Mouse (Mus musculus) C2C12 (cell line): ENCODE results near the gene Rnf144a. TPM values are rescaled to one million over a fixed set of nuclear protein-coding genes. Genes with fewer than 3 reads are reported as not detected.

Experiments
- H3K27me3 ChIP-seq: one replicate; pipeline ENCODE4 v1.6.1; 2011; ENCODE audit not compliant: control insufficient read depth, insufficient read depth, insufficient read length
- H3K36me3 ChIP-seq: one replicate; pipeline ENCODE4 v1.6.1; 2011; ENCODE audit not compliant: control insufficient read depth, insufficient read depth
- H3K4me3 ChIP-seq: one replicate; pipeline ENCODE4 v1.5.1; 2011; ENCODE audit warnings: mild to moderate bottlenecking, control low read depth; ENCODE audit not compliant: poor library complexity, insufficient read depth, severe bottlenecking
- H3K79me2 ChIP-seq: one replicate; pipeline ENCODE4 v1.6.1; 2011; ENCODE audit not compliant: control insufficient read depth, insufficient read depth
- H3K79me3 ChIP-seq: one replicate; pipeline ENCODE4 v1.6.1; 2011; ENCODE audit warnings: low read depth, control low read depth
- H3ac ChIP-seq: one replicate; pipeline ENCODE3; 2011; ENCODE audit warnings: low read depth; ENCODE audit not compliant: control insufficient read depth, insufficient read length
- CEBPB ChIP-seq: IDR thresholded peaks from one replicate; pipeline ENCODE4 v1.6.1; 2011; ENCODE audit warnings: low read depth, mild to moderate bottlenecking, control low read depth, moderate library complexity
- CTCF ChIP-seq: IDR thresholded peaks from one replicate; pipeline ENCODE4 v1.5.1; 2011; ENCODE audit not compliant: control insufficient read depth, insufficient read depth, insufficient read length
- FOSL1 ChIP-seq: IDR thresholded peaks from one replicate; pipeline ENCODE4 v1.8.0; 2011; ENCODE audit warnings: mild to moderate bottlenecking, low read length; ENCODE audit not compliant: poor library complexity, insufficient read depth, severe bottlenecking
- MAX ChIP-seq: IDR thresholded peaks from one replicate; pipeline ENCODE4 v1.6.1; 2011; ENCODE audit warnings: mild to moderate bottlenecking, control low read depth
- MYOD1 ChIP-seq: IDR thresholded peaks from one replicate; pipeline ENCODE4 v1.6.1; 2011; ENCODE audit warnings: low read depth; ENCODE audit not compliant: control insufficient read depth, insufficient read length
- MYOG ChIP-seq: IDR thresholded peaks from one replicate; pipeline ENCODE4 v1.6.1; 2011; ENCODE audit not compliant: control insufficient read depth, insufficient read length; ENCODE audit errors: extremely low read depth
- USF1 ChIP-seq: IDR thresholded peaks from one replicate; pipeline ENCODE4 v1.6.1; 2011; ENCODE audit warnings: low read depth, mild to moderate bottlenecking, control low read depth, moderate library complexity
- polyA plus RNA-seq: library from polyadenylated mRNA; unstranded; fragments of >200 nt; fragmentation: generic; extraction: Trizol; gene quantifications from one replicate; pipeline ENCODE4 v1.2.1, GENCODE M21; 2012; ENCODE audit warnings: missing spikeins

The Rnf144a gene
- polyA plus RNA-seq, 1 experiment, result not detected

DNA sequence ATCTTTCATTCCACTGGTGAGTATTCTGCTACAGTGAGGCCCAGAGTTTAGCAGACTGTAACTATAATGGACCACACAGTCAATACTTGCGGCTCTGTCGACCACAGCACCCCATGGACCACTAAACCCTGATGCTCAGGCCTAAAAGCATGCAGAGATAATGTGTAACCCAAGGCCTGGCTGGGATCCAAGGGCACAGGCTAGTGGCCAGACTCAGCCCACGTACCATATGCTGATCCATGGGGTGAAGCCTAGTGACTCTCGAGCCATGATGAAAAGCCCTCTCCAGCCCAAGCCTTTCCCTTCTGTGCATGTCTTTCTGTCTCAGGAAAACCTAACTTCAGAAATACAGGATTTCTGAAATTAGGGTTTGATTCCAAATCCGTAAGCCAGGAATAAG lies 50.2 kb downstream of the Rnf144a start:
- H3ac ChIP-seq, result no peak overlapping the region
- no peaks in the 10 kb centered on the region for H3K27me3 ChIP-seq
- no peaks in the 10 kb centered on the region for H3K36me3 ChIP-seq
- H3K79me2 ChIP-seq, result no peaks in the 10 kb centered on the region
- H3K4me3 ChIP-seq, result no peak overlapping the region
- TF ChIP-seq CEBPB (no peak), MAX (no peak), CTCF (no peak), USF1 (no peak), MYOG (no peak), MYOD1 (no peak), FOSL1 (no peak)
- H3K79me3 ChIP-seq, result no peaks in the 10 kb centered on the region

DNA sequence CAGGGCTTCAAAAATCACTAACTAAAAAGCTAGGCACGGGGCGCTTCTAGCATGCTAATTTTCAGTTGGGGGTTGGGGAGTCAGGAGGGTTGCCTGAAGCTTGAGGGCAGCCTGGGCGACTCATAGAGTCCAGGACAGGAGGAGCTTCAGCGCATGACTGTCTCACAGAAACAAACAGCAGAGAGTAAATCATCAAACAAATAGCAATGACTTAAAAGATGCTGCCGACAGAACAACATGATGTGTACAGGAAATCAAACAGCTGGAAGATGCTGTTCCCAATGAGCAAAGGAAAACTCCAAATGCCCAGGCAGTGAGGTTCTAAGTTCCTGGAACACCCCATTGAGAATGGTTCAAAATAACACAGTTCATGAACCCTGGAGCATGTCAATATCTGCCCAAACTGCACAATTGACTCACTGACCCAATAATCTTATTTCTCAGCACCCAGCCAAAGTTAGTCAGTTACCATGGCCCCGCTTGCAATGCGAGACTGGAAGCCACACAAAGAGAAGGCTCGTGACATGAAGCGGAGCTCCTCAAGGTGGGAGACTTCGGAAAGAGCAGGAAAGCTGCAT lies 54.0 kb downstream of the Rnf144a start:
- no peak for TF ChIP-seq MAX
- Histone ChIP-seq H3ac (no peak overlapping the region), H3K79me3 (no peaks in the 10 kb centered on the region), H3K4me3 (no peak overlapping the region), H3K79me2 (no peaks in the 10 kb centered on the region), H3K36me3 (no peaks in the 10 kb centered on the region), H3K27me3 (no peaks in the 10 kb centered on the region)

DNA sequence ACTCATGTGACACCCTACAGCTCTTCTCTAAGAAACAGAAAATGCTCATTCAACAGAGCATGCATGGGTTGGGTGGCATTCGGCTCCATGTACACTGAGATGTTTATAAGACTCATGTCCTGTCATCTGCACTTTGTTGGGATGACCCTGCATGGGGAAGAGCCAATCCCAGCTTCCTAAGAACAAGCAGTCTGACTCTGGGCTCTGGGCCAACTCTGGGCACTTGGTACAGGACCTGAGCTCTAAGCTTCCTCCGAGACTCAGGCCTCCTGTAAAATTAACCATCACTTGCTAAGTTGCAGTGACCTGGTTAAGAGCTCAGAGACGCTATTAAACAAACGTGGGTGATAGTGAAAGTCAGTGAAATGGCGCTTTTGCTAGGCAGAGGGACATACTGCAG lies 55.2 kb downstream of the Rnf144a start:
- Histone ChIP-seq H3ac (no peak overlapping the region), H3K4me3 (no peak overlapping the region), H3K27me3 (no peaks in the 10 kb centered on the region), H3K79me3 (no peaks in the 10 kb centered on the region), H3K79me2 (no peaks in the 10 kb centered on the region), H3K36me3 (no peaks in the 10 kb centered on the region)
- TF ChIP-seq CEBPB (no peak), MYOG (no peak), CTCF (no peak), USF1 (no peak), MAX (no peak), MYOD1 (no peak), FOSL1 (no peak)

DNA sequence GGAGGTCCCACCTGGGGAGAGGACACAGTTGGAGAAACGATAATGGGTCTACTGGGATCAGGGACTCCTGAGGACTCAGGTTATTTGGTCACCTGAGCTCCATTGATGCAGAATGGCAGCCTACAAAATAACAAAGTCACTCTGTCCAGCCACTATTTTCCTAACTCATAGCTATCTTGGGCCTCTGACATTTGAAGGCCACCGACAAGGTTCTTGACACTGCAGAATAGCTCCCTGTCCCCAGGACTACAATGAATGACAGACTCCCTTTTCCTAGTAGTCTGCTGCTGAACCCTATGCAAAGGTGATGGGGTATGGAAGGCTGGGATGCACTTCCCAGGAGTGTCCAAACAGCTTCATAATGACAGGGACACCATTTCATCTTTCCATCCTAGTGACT lies 55.8 kb downstream of the Rnf144a start:
- Histone ChIP-seq H3ac (no peak overlapping the region), H3K79me2 (no peaks in the 10 kb centered on the region), H3K79me3 (no peaks in the 10 kb centered on the region), H3K36me3 (no peaks in the 10 kb centered on the region), H3K27me3 (no peaks in the 10 kb centered on the region), H3K4me3 (no peak overlapping the region)
- TF ChIP-seq MYOG, result no peak
- TF ChIP-seq CEBPB, result no peak
- TF ChIP-seq USF1, result no peak
- no peak for TF ChIP-seq MAX

DNA sequence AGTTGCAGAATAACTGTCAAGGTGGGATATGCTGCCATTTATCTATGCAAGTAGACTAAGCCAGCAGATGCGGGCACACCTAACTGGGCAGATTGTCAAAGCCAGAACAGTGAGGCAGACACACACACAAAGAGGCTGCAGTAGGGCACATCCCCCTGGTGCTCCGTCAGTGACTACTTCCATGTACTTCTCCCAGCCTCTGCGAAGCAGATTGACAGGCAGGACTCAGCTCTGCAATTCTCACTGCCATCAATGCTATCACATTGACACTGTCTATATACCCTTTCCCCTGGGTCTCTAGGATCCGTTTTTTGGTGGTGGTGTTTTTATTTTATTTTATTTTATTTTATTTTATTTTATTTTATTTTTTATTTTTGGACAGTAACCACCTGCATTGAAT lies 57.8 kb downstream of the Rnf144a start:
- no peaks in the 10 kb centered on the region for H3K27me3 ChIP-seq
- H3K79me2 ChIP-seq, result no peaks in the 10 kb centered on the region
- TF ChIP-seq CTCF, result no peak
- TF ChIP-seq MYOD1, result no peak
- TF ChIP-seq CEBPB, result no peak
- TF ChIP-seq USF1, result no peak
- no peak for TF ChIP-seq MYOG
- TF ChIP-seq MAX, result no peak
- TF ChIP-seq FOSL1, result no peak
- H3K36me3 ChIP-seq, result no peaks in the 10 kb centered on the region
- no peaks in the 10 kb centered on the region for H3K79me3 ChIP-seq
- H3ac ChIP-seq, result no peak overlapping the region
- H3K4me3 ChIP-seq, result no peak overlapping the region

DNA sequence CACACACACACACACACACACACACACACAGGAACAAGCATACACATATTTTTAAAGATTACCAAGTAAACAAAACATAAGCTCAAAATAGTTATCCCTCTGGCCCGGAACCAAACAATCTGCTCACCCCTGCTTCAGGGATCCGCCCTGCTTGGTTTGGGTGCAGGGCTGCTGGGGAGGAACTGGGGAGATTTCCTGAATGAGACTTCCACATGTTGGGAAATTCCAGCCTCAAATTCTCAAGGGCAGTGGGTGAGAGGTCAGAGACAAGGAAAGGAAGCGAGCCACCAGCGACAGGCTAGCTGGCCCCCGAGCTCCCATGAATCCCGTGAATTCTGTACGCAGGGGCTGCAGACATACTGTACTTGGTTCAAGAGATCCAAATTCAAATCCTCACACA lies 58.9 kb downstream of the Rnf144a start:
- no peak overlapping the region for H3K4me3 ChIP-seq
- H3ac ChIP-seq, result no peak overlapping the region
- H3K79me2 ChIP-seq, result no peaks in the 10 kb centered on the region
- H3K36me3 ChIP-seq, result no peaks in the 10 kb centered on the region
- TF ChIP-seq MAX (no peak), CEBPB (no peak), FOSL1 (no peak), CTCF (no peak), USF1 (no peak)
- H3K79me3 ChIP-seq, result no peaks in the 10 kb centered on the region
- H3K27me3 ChIP-seq, result no peaks in the 10 kb centered on the region

DNA sequence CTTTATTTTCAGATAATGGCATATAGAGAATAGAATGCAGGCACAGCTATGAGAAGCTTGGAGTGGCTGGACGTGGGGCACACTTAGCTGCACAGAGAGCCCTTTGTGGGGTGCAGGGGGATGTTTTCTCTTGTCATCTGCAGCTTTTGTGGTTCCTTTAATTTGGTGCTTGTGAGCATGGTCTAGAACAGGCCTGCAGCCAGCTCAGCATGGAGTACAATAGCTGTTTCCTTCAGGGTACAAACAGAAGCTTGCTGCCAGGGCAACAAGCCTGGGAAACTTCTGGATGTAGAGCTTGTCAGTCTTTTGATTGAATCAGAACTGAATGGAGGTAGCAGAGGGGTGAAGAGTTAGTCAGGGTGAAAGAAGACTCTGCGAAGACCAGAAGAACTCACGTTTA lies 63.7 kb downstream of the Rnf144a start:
- Histone ChIP-seq H3K79me2 (no peaks in the 10 kb centered on the region), H3K79me3 (no peaks in the 10 kb centered on the region), H3K27me3 (no peaks in the 10 kb centered on the region), H3K36me3 (no peaks in the 10 kb centered on the region), H3K4me3 (no peak overlapping the region), H3ac (no peak overlapping the region)
- no peak for TF ChIP-seq CTCF
- no peak for TF ChIP-seq MYOG
- no peak for TF ChIP-seq CEBPB
- no peak for TF ChIP-seq USF1
- TF ChIP-seq FOSL1, result no peak
- TF ChIP-seq MYOD1, result no peak
- no peak for TF ChIP-seq MAX
